ENCODE assay signal across 9 mouse cellular contexts in the genomic region with DNA sequence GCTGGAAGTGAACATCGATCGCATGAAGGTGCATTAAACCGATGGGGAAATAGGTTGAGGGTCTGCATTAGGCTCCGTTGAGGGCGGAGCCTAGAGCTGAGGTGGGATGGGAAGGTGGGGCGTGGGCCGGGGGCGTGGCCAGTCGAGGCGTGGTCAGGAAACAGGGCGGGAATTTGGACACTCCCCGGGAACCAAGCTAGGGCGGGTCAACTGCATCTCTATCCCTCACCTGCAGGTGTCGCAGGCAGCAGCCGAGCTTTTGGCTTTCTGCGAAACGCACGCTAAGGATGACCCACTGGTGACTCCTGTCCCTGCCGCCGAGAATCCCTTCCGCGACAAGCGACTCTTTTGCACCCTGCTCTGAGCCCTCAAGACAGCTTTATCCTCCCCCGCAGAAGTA. TPM values are rescaled to one million over a fixed set of nuclear protein-coding genes. Genes with fewer than 3 reads are reported as not detected.
DNase-seq lines count a peak whose midpoint lies in the region; ATAC-seq and TF ChIP-seq lines count a peak whose summit lies in the region.
"Had no signal": no experiment of that assay in that cellular context is flagged by ENCODE, and none has a peak within 500 bp of the region (broad histone marks: within the 10 kb centered on the region; RNA-seq: fewer than 3 reads in every experiment).

No protein-coding gene starts in this region.

- 1% methylated on average over 24 of the region's 24 CpGs for WGBS in intestine, embryonic 15.5 days
- under 1% methylated on average over 24 of the region's 24 CpGs for WGBS in liver, embryonic 12.5 days (ENCODE audit: insufficient replicate concordance)

- H3K4me2 ChIP-seq in intestine, embryonic 15.5 days (replicated peaks): peak overlapping the region; percentile 61
- peak overlapping the region; percentile 52 for H3K4me2 ChIP-seq in liver, embryonic 12.5 days
- peak overlapping the region; percentile 62 for H3K4me2 ChIP-seq in myocyte (ENCODE audit: low read depth)

- no peaks in the 10 kb centered on the region for H3K9me3 ChIP-seq in intestine, embryonic 15.5 days
- H3K9me3 ChIP-seq in liver, embryonic 12.5 days (replicated peaks): no peaks in the 10 kb centered on the region

- H3K27ac ChIP-seq in intestine, embryonic 15.5 days: 0 out of 2 replicates have a peak overlapping the region, but pooled peaks have one; percentile 15
- H3K27ac ChIP-seq in liver, embryonic 12.5 days: no peak overlapping the region
- no peak overlapping the region for H3K27ac ChIP-seq in testis, adult 2 months (ENCODE audit: control insufficient read depth, insufficient read depth, low read depth, low read length)

- DNase-seq in 416B (ENCODE audit: low read depth): peak; percentile 74
- peak; percentile 80 to 92 for DNase-seq in adrenal gland, adult (ENCODE audit: inconsistent age in 2 of 2, low spot score in 1 of 2)
- DNase-seq in embryo, embryonic 10.5 days (ENCODE audit: low spot score): peak; percentile 91

- peaks cover 38% of the 10 kb centered on the region for H3K4me1 ChIP-seq in intestine, embryonic 15.5 days (replicated peaks)
- peaks cover 37% of the 10 kb centered on the region for H3K4me1 ChIP-seq in liver, embryonic 12.5 days
- peaks cover 28% of the 10 kb centered on the region for H3K4me1 ChIP-seq in testis, adult 2 months (ENCODE audit: control insufficient read depth, insufficient read depth, low read length)

- no peak overlapping the region for H3ac ChIP-seq in myocyte (ENCODE audit: control insufficient read depth, insufficient read length)

- H3K79me2 ChIP-seq in myocyte (ENCODE audit: control insufficient read depth, insufficient read depth): no peaks in the 10 kb centered on the region

- no peaks in the 10 kb centered on the region for H3K36me3 ChIP-seq in intestine, embryonic 15.5 days
- H3K36me3 ChIP-seq in liver, embryonic 12.5 days: no peaks in the 10 kb centered on the region
- no peaks in the 10 kb centered on the region for H3K36me3 ChIP-seq in myocyte (ENCODE audit: control insufficient read depth, insufficient read depth)
- no peaks in the 10 kb centered on the region for H3K36me3 ChIP-seq in testis, adult 2 months (ENCODE audit: control insufficient read depth, insufficient read depth, low read length)

- TF ChIP-seq POLR2A in myocyte (IDR thresholded peaks at IDR 0.05; ENCODE audit: insufficient read length, low read depth): no peak
- TF ChIP-seq POLR2A in testis, adult 2 months (IDR thresholded peaks at IDR 0.05; ENCODE audit: control insufficient read depth, low read depth, low read length): no peak

- H3K27me3 ChIP-seq in intestine, embryonic 15.5 days (replicated peaks): peaks cover 16% of the 10 kb centered on the region
- peaks cover 74% of the 10 kb centered on the region for H3K27me3 ChIP-seq in liver, embryonic 12.5 days (replicated peaks)
- no peaks in the 10 kb centered on the region for H3K27me3 ChIP-seq in myocyte (ENCODE audit: control insufficient read depth, insufficient read depth, insufficient read length)
- no peaks in the 10 kb centered on the region for H3K27me3 ChIP-seq in testis, adult 2 months (ENCODE audit: control insufficient read depth, insufficient read depth, low read length)

- H3K9ac ChIP-seq in intestine, embryonic 15.5 days: no peak overlapping the region
- H3K9ac ChIP-seq in liver, embryonic 12.5 days: no peak overlapping the region

- peak overlapping the region; percentile 17 for H3K4me3 ChIP-seq in intestine, embryonic 15.5 days (replicated peaks)
- H3K4me3 ChIP-seq in liver, embryonic 12.5 days: peak overlapping the region; percentile 12
- H3K4me3 ChIP-seq in myocyte: no peak overlapping the region
- no peak overlapping the region for H3K4me3 ChIP-seq in testis, adult 2 months (ENCODE audit: control insufficient read depth, low read depth, low read length)
- H3K4me3 ChIP-seq: erythroblast, embryonic 14.5 days had no signal

- peak; percentile 76 for ATAC-seq in granulocyte monocyte progenitor cell, adult 5-6 weeks (replicated peaks; ENCODE audit: poor library complexity, severe bottlenecking)
- peak; percentile 9; the same call in 1 of the 2 replicates for ATAC-seq in intestine, embryonic 15.5 days
- peak; percentile 33; the same call in 1 of the 2 replicates for ATAC-seq in liver, embryonic 12.5 days

- peak; percentile 68; the same call in 1 of the 2 replicates for TF ChIP-seq CTCF in testis, adult 2 months (IDR thresholded peaks at IDR 0.05; ENCODE audit: control insufficient read depth, insufficient read depth, insufficient replicate concordance, low read depth, low read length)

TF ChIP-seq in myocyte, 11 proteins besides CTCF, POLR2A, EP300 and RAD21:
- TF ChIP-seq USF1 (IDR thresholded peaks at IDR 0.05; ENCODE audit: low read depth): no peak
- TF ChIP-seq POLR2AphosphoS2 (IDR thresholded peaks at IDR 0.05; ENCODE audit: insufficient read length, low read depth): peak; percentile 22
- peak in 1 of 3 experiments; percentile 4 for TF ChIP-seq MYOD1 (IDR thresholded peaks at IDR 0.05; ENCODE audit: control insufficient read depth in 1 of 3, insufficient read length in 2 of 3, low read depth in 2 of 3)
TF ChIP-seq in myocyte: peak in this region for 2.

RNA-seq across cellular contexts. Expression of a gene that starts 3.4 kb away (rescaled TPM):
- total RNA-seq in granulocyte monocyte progenitor cell, adult 5-6 weeks (2014; fragmentation: Nextera tagmentation): not detected in 2 replicates
- total RNA-seq in granulocyte monocyte progenitor cell, adult 5-6 weeks (2017): 0.26 and 0.62 TPM in 2 replicates
- polyA plus RNA-seq in intestine, embryonic 15.5 days (2015; fragmentation: Nextera tagmentation; extraction: Ambion mirVana): 7.4 and 8.3 TPM in 2 replicates
- 0.80 and 1.7 TPM in 2 replicates for polyA plus RNA-seq in liver, embryonic 12.5 days (2016; fragmentation: Nextera tagmentation; extraction: Ambion mirVana)
- polyA plus RNA-seq in myocyte (2012; fragmentation: generic; extraction: Trizol): 3.8 TPM
- polyA plus RNA-seq in testis, adult 2 months (2012; rRNA removed): 9.5 and 10.3 TPM in 2 replicates
- polyA plus RNA-seq: erythroblast, embryonic 14.5 days had no signal

RNA-seq across cellular contexts. Expression of a gene that starts 11.3 kb away (rescaled TPM):
- 1.1 and 1.2 TPM in 2 replicates for total RNA-seq in granulocyte monocyte progenitor cell, adult 5-6 weeks (2014; fragmentation: Nextera tagmentation)
- total RNA-seq in granulocyte monocyte progenitor cell, adult 5-6 weeks (2017): 2.2 and 2.6 TPM in 2 replicates
- 2.8 and 3.0 TPM in 2 replicates for polyA plus RNA-seq in intestine, embryonic 15.5 days (2015; fragmentation: Nextera tagmentation; extraction: Ambion mirVana)
- 0.86 and 1.5 TPM in 2 replicates for polyA plus RNA-seq in liver, embryonic 12.5 days (2016; fragmentation: Nextera tagmentation; extraction: Ambion mirVana)
- 2.6 TPM for polyA plus RNA-seq in myocyte (2012; fragmentation: generic; extraction: Trizol)
- 0.20 and 0.26 TPM in 2 replicates for polyA plus RNA-seq in testis, adult 2 months (2012; rRNA removed)

RNA-seq across cellular contexts. Expression of a gene that starts 19.9 kb away (rescaled TPM):
- total RNA-seq in granulocyte monocyte progenitor cell, adult 5-6 weeks (2014; fragmentation: Nextera tagmentation): not detected in 2 replicates
- total RNA-seq in granulocyte monocyte progenitor cell, adult 5-6 weeks (2017): 0.31 and 0.69 TPM in 2 replicates
- 3.1 and 3.2 TPM in 2 replicates for polyA plus RNA-seq in intestine, embryonic 15.5 days (2015; fragmentation: Nextera tagmentation; extraction: Ambion mirVana)
- 1.5 TPM in 2 replicates for polyA plus RNA-seq in liver, embryonic 12.5 days (2016; fragmentation: Nextera tagmentation; extraction: Ambion mirVana)
- polyA plus RNA-seq in myocyte (2012; fragmentation: generic; extraction: Trizol): 10.0 TPM
- polyA plus RNA-seq in testis, adult 2 months (2012; rRNA removed): 30.7 and 31.2 TPM in 2 replicates

RNA-seq across cellular contexts. Expression of a gene that starts 28.9 kb away (rescaled TPM):
- total RNA-seq in granulocyte monocyte progenitor cell, adult 5-6 weeks (2014; fragmentation: Nextera tagmentation): 188 and 246 TPM in 2 replicates
- 463 and 465 TPM in 2 replicates for total RNA-seq in granulocyte monocyte progenitor cell, adult 5-6 weeks (2017)
- polyA plus RNA-seq in intestine, embryonic 15.5 days (2015; fragmentation: Nextera tagmentation; extraction: Ambion mirVana): 137 and 140 TPM in 2 replicates
- 91.2 and 94.4 TPM in 2 replicates for polyA plus RNA-seq in liver, embryonic 12.5 days (2016; fragmentation: Nextera tagmentation; extraction: Ambion mirVana)
- 336 TPM for polyA plus RNA-seq in myocyte (2012; fragmentation: generic; extraction: Trizol)
- 433 and 509 TPM in 2 replicates for polyA plus RNA-seq in testis, adult 2 months (2012; rRNA removed)

RNA-seq across cellular contexts. Expression of a gene that starts 49.5 kb away (rescaled TPM):
- not detected in 2 replicates for total RNA-seq in granulocyte monocyte progenitor cell, adult 5-6 weeks (2014; fragmentation: Nextera tagmentation)
- 0.04 TPM in 1 of 2 replicates, not detected in the other for total RNA-seq in granulocyte monocyte progenitor cell, adult 5-6 weeks (2017)
- polyA plus RNA-seq in intestine, embryonic 15.5 days (2015; fragmentation: Nextera tagmentation; extraction: Ambion mirVana): 8.1 and 8.3 TPM in 2 replicates
- polyA plus RNA-seq in liver, embryonic 12.5 days (2016; fragmentation: Nextera tagmentation; extraction: Ambion mirVana): 0.41 and 0.75 TPM in 2 replicates
- 44.4 TPM for polyA plus RNA-seq in myocyte (2012; fragmentation: generic; extraction: Trizol)
- 34.2 and 41.6 TPM in 2 replicates for polyA plus RNA-seq in testis, adult 2 months (2012; rRNA removed)
- polyA plus RNA-seq: erythroblast, embryonic 14.5 days had no signal

Comparison
In these comparisons a context has a peak if more than half of its experiments do, and no peak if none do; other contexts are left out.
1. ATAC-seq: peak in every context shown above with its lines; median percentile 76 in granulocyte monocyte progenitor cell, adult 5-6 weeks; 33 in liver, embryonic 12.5 days; 9 in intestine, embryonic 15.5 days.
2. H3K4me3 ChIP-seq: peak in intestine, embryonic 15.5 days (single experiment) and liver, embryonic 12.5 days (single experiment); none in myocyte (single experiment) and testis, adult 2 months (single experiment).
3. Peak in every context shown above with its lines, with median percentiles within 50 percentile points of each other: DNase-seq and H3K4me2 ChIP-seq.